Mouse (Mus musculus): Measurements from ENCODE around the gene Gm3336.

GRCm38 (mm10) chr8:70721601-70722000 is 3.3 kb downstream of the Gm3336 start:
- TF ChIP-seq CTCF (IDR thresholded peaks at IDR 0.05; ENCODE audit: extremely low read depth, insufficient read depth, insufficient read length, insufficient replicate concordance), result no peak
- TF ChIP-seq POLR2A (IDR thresholded peaks at IDR 0.05; ENCODE audit: low read depth, low read length), result no peak
